Mouse (Mus musculus) cerebellum, adult 2 months (tissue): ENCODE data around the gene Uvrag. TPM values are rescaled to one million over a fixed set of nuclear protein-coding genes. Genes with fewer than 3 reads are reported as not detected.

ENCODE experiments used
- DNase-seq, 2 experiments: peaks; one replicate each; pipeline ENCODE4 v3.0.0; 2021
- H3K27ac ChIP-seq: fragments of 200-500 bp; 2 replicates; pipeline ENCODE4 v1.5.1; 2012; ENCODE audit warnings: low read length, control low read depth, inconsistent platforms; ENCODE audit not compliant: insufficient read depth
- H3K27me3 ChIP-seq: fragments of 200-500 bp; 2 replicates; pipeline ENCODE4 v1.6.1; 2012; ENCODE audit warnings: inconsistent platforms, mild to moderate bottlenecking, low read length, moderate library complexity; ENCODE audit not compliant: control insufficient read depth, insufficient read depth
- H3K4me1 ChIP-seq: fragments of 200-500 bp; 2 replicates; pipeline ENCODE4 v1.6.1; 2011; ENCODE audit warnings: low read length; ENCODE audit not compliant: control insufficient read depth, insufficient read depth
- H3K4me3 ChIP-seq: fragments of 200-500 bp; replicated peaks from 2 replicates; pipeline ENCODE3; 2011; ENCODE audit warnings: mild to moderate bottlenecking, low read depth, low read length, control low read depth; ENCODE audit not compliant: insufficient read depth
- CTCF ChIP-seq: fragments of 200-500 bp; IDR thresholded peaks from 2 replicates; pipeline ENCODE4 v1.5.1; 2011; ENCODE audit warnings: low read depth, mild to moderate bottlenecking, control low read depth, low read length, moderate library complexity, borderline replicate concordance; ENCODE audit not compliant: insufficient read depth
- POLR2A ChIP-seq: fragments of 200-500 bp; IDR thresholded peaks from 2 replicates; pipeline ENCODE4 v1.6.1; 2011; ENCODE audit warnings: low read length, control low read depth, borderline replicate concordance; ENCODE audit not compliant: insufficient read depth
- WGBS: fragments of 180-500 bp; shearing (Covaris S2); methylation state at CpG from one replicate; pipeline ENCODE4 v1.1.7; 2018; 5-methylcytosine and 5-hydroxymethylcytosine counted together
- polyA plus RNA-seq: library from polyadenylated mRNA; depleted of rRNA; stranded (reverse); fragments of >200 nt; gene quantifications from 2 replicates; pipeline ENCODE4 v1.2.3, GENCODE M21; 2012

The Uvrag gene
- polyA plus RNA-seq, 1 experiment, result 19.2 TPM

- no peak overlapping the region for H3K27ac ChIP-seq
- no peak overlapping the region for H3K4me3 ChIP-seq
- no peaks in the 10 kb centered on the region for H3K27me3 ChIP-seq
- no peak for TF ChIP-seq POLR2A
- no peak for TF ChIP-seq CTCF
- H3K4me1 ChIP-seq, result no peaks in the 10 kb centered on the region; the same call in 1 of the 2 replicates
- DNase-seq, result no peak
- WGBS, result 91% methylated on average over 9 of the region's 9 CpGs
These were observed 8.3 kb downstream of the Uvrag start for GRCm38 (mm10) chr7:99132597-99132996.

DNA sequence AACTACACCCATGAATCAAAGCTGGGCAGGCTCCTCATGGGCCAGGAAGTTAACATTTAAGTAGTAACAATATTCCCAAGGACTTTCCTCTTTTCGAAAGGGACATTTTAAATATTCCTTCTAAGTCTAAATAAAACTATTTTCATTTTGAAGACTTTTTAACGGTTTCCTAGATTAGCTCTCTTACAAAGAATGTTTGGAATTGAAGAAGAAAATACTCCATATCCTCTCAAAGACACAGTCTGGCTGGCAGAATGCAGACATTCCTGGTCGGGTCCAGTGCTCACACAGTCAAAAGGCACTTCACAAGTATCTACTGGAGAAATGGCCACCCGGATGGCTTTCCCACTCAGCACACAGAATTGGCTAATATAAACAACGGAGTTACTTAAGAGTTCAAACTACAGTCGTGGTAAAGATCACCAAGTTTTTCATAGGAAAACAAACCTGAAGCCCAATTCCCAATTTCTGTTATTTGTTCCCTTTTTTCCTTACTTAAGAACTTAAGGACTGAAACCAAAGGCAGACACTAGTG, 9.1 kb downstream of the Uvrag start:
- 76% methylated on average over 6 of the region's 6 CpGs for WGBS
- TF ChIP-seq POLR2A (no peak), CTCF (no peak)
- no peak overlapping the region for H3K27ac ChIP-seq
- no peak overlapping the region for H3K4me3 ChIP-seq
- H3K4me1 ChIP-seq, result no peaks in the 10 kb centered on the region; the same call in 1 of the 2 replicates
- DNase-seq, result no peak
- H3K27me3 ChIP-seq, result no peaks in the 10 kb centered on the region

GRCm38 (mm10) chr7:99128965-99129364, 12.0 kb downstream of the Uvrag start:
- no peak overlapping the region for H3K4me3 ChIP-seq
- WGBS, result 92% methylated on average over 8 of the region's 8 CpGs
- no peak for DNase-seq
- no peaks in the 10 kb centered on the region; the same call in 1 of the 2 replicates for H3K4me1 ChIP-seq
- H3K27ac ChIP-seq, result no peak overlapping the region
- TF ChIP-seq CTCF, result no peak
- TF ChIP-seq POLR2A, result no peak
- H3K27me3 ChIP-seq, result no peaks in the 10 kb centered on the region

GRCm38 (mm10) chr7:99128020-99128950, 12.7 kb downstream of the Uvrag start:
- 72% methylated on average over 10 of the region's 10 CpGs for WGBS
- H3K4me1 ChIP-seq, result peaks cover 3% of the 10 kb centered on the region

GRCm38 (mm10) chr7:99126057-99126456, 14.9 kb downstream of the Uvrag start:
- Histone ChIP-seq H3K4me1 (peaks cover 8% of the 10 kb centered on the region), H3K27me3 (no peaks in the 10 kb centered on the region), H3K4me3 (no peak overlapping the region), H3K27ac (no peak overlapping the region)
- TF ChIP-seq POLR2A (no peak), CTCF (no peak)
- WGBS, result 22% methylated on average over 8 of the region's 8 CpGs
- DNase-seq, result peak in 1 of 2 experiments; percentile 24

More at GRCm38 (mm10) chr7:99128020-99128950, 12.7 kb downstream of the Uvrag start:
- Histone ChIP-seq H3K4me3 (no peak overlapping the region), H3K27ac (no peak overlapping the region), H3K27me3 (no peaks in the 10 kb centered on the region)
- TF ChIP-seq CTCF (no peak), POLR2A (no peak)
- no peak for DNase-seq

GRCm38 (mm10) chr7:99122651-99123050, 18.3 kb downstream of the Uvrag start:
- DNase-seq, result no peak
- Histone ChIP-seq H3K4me1 (peaks cover 8% of the 10 kb centered on the region), H3K27me3 (no peaks in the 10 kb centered on the region), H3K4me3 (no peak overlapping the region), H3K27ac (no peak overlapping the region)
- WGBS, result 37% methylated on average over 5 of the region's 5 CpGs
- TF ChIP-seq POLR2A, result no peak
- no peak for TF ChIP-seq CTCF

DNA sequence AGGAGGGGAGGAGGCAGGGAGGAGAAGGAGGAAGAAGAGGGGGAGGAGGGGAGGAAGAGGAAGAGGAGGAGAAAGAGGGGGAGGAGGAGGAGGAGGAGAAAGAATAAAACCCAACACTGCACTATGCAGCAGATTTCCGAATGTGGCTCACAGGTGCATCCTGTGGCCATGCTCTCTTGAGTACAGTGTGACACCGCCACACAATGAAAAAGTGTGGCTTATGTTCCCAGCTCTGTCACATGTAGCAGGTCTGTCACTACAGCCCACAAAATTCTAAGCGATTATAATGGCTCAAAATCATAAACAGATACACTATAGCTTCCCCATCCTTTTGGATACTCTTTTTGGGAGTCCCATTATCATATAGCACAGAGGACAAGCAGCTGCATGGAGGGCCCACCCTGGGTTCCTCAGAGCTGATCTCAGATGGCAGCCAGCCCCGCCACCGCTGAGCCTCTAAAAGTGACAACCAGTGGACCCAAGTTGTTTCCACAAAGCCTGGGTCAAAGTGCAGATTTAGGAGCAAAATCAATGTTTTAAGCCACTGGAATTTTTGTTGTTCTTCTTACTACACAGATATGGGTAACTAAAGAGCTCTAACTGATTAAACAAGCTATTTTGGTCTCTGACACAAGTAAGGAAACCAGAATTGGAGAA, 19.9 kb downstream of the Uvrag start:
- H3K4me1 ChIP-seq, result peaks cover 8% of the 10 kb centered on the region
- H3K4me3 ChIP-seq, result no peak overlapping the region
- WGBS, result 95% methylated on average over 5 of the region's 5 CpGs
- H3K27ac ChIP-seq, result no peak overlapping the region
- TF ChIP-seq CTCF (no peak), POLR2A (no peak)
- no peak for DNase-seq
- H3K27me3 ChIP-seq, result no peaks in the 10 kb centered on the region
